Mouse (Mus musculus): ENCODE measurements at regions not wholly inside any gene's neighbourhood (a gene's known extent, or its start where the extent isn't known, plus 50 kb on each side); places are given as distances from the start of the nearest gene placed in this dataset.

DNA sequence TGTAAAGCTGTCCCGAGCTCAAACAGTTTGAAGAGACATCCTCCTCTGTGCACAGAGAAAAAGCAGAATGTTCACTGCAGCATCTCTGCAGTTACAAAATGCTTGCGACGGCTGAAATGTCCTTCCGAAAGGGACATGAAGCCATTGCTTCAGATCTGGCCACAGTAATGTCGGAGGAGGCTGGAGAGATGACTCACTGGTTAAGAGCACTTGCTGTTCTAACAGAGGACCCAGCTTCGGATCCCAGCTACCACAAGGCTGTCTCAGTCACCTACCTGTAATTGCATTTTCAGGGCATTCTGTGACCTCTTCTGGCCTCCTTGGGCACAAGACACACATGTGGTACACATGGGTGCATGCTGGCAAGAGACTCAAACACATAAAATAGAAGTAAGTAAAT, 63.5 kb upstream of the Nr5a2 start:
- TF ChIP-seq CTCF (IDR thresholded peaks at IDR 0.05) (no peak), POLR2A (IDR thresholded peaks at IDR 0.05; ENCODE audit: insufficient read depth, low read depth, low read length) (no peak)
